Mouse (Mus musculus) MEL (cell line): ENCODE results near the gene Gcc2.

Experiments
- CHD2 ChIP-seq: IDR thresholded peaks from 2 replicates; pipeline ENCODE4 v1.6.1; 2011; ENCODE audit warnings: low read length, improper control_type of control experiment
- CTCF ChIP-seq, 3 experiments: IDR thresholded peaks in 2 of 3; conservative IDR thresholded peaks in 1 of 3; 2 replicates each; pipeline ENCODE4 v1.5.1; 2011 to 2012; ENCODE audit warnings: low read length in 3 of 3, low read depth in 2 of 3, mild to moderate bottlenecking in 2 of 3, improper control_type of control experiment in 1 of 3, inconsistent platforms in 1 of 3, mixed read lengths in 1 of 3, moderate library complexity in 1 of 3; ENCODE audit not compliant: control insufficient read depth in 1 of 3, insufficient read depth in 1 of 3, poor library complexity in 1 of 3, severe bottlenecking in 1 of 3
- EP300 ChIP-seq, 2 experiments: IDR thresholded peaks; 2 replicates each; pipeline ENCODE4 v1.6.1; 2011; ENCODE audit warnings: improper control_type of control experiment in 2 of 2, low read length in 2 of 2, low read depth in 1 of 2, mild to moderate bottlenecking in 1 of 2
- HCFC1 ChIP-seq: IDR thresholded peaks from 2 replicates; pipeline ENCODE4 v1.6.1; 2012; ENCODE audit warnings: low read depth, mild to moderate bottlenecking, inconsistent platforms, low read length, improper control_type of control experiment, moderate library complexity
- POLR2A ChIP-seq, 2 experiments: IDR thresholded peaks; 2 replicates each; pipeline ENCODE4 v1.6.1; 2011 to 2012; ENCODE audit warnings: low read length in 2 of 2, mild to moderate bottlenecking in 2 of 2, control low read depth in 1 of 2, improper control_type of control experiment in 1 of 2, low read depth in 1 of 2, moderate library complexity in 1 of 2; ENCODE audit not compliant: control insufficient read depth in 1 of 2, insufficient read depth in 1 of 2, poor library complexity in 1 of 2
- POLR2AphosphoS2 ChIP-seq: IDR thresholded peaks from 2 replicates; pipeline ENCODE4 v1.6.1; 2011; ENCODE audit warnings: low read length, improper control_type of control experiment
- SIN3A ChIP-seq: IDR thresholded peaks from 2 replicates; pipeline ENCODE4 v1.6.1; 2012; ENCODE audit warnings: low read length, improper control_type of control experiment, inconsistent platforms
- TAL1 ChIP-seq: IDR thresholded peaks from 2 replicates; pipeline ENCODE4 v1.6.1; 2012; ENCODE audit warnings: mild to moderate bottlenecking, inconsistent platforms, low read length, moderate library complexity, mixed read lengths
- ZC3H11A ChIP-seq: IDR thresholded peaks from 2 replicates; pipeline ENCODE4 v1.6.1; 2012; ENCODE audit warnings: low read depth, mild to moderate bottlenecking, inconsistent platforms, low read length, improper control_type of control experiment
- ZMIZ1 ChIP-seq: IDR thresholded peaks from 2 replicates; pipeline ENCODE4 v1.6.1; 2012; ENCODE audit warnings: low read depth, mild to moderate bottlenecking, inconsistent platforms, low read length, improper control_type of control experiment, moderate library complexity

GRCm38 (mm10) chr10:58312887-58313286 is 57.6 kb downstream of the Gcc2 start:
- TF ChIP-seq EP300 (IDR thresholded peaks at IDR 0.05; ENCODE audit: low read depth in 1 of 2, low read length in 2 of 2) (no peak), POLR2A (IDR thresholded peaks at IDR 0.05; ENCODE audit: control insufficient read depth in 1 of 2, insufficient read depth in 1 of 2, low read depth in 1 of 2, low read length in 2 of 2, poor library complexity in 1 of 2) (no peak), SIN3A (no peak), TAL1 (no peak), POLR2AphosphoS2 (no peak), HCFC1 (no peak), ZC3H11A (peak; percentile 36; the same call in 1 of the 2 replicates), CHD2 (no peak), ZMIZ1 (no peak), CTCF (IDR thresholded peaks at IDR 0.05 in 2 of 3, conservative IDR thresholded peaks at IDR 0.05 in 1 of 3; ENCODE audit: control insufficient read depth in 1 of 3, insufficient read depth in 1 of 3, low read depth in 2 of 3, low read length in 3 of 3, poor library complexity in 1 of 3, severe bottlenecking in 1 of 3) (peak in 2 of 3 experiments; percentile 35 to 61; a peak in 4 of 6 replicates)
